Mouse (Mus musculus): Measurements from ENCODE around the gene Nptx1.

DNA sequence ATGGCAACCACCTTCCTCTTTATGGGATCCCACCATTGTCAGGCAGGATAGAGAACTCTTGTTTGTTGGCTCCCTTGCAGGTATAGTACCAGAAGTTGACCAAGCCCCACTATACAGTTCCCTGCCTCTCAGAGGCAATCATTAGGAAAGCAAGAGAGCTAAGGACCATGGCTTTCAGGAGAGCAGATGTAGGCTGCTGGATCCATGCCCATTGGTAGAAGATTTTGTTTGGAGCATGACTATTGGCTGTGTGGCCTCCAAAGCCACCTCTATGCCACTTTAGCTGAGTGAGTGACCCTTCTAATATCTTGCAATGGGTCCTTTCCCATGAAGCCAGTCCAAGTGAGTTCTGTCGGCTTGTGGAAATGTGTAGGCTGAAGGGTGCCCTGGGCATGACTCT is 28.2 kb downstream of the Nptx1 start:
- TF ChIP-seq CTCF (IDR thresholded peaks at IDR 0.05; ENCODE audit: borderline replicate concordance, extremely low read depth, insufficient read depth, insufficient read length) (no peak), POLR2A (IDR thresholded peaks at IDR 0.05; ENCODE audit: borderline replicate concordance, extremely low read depth, insufficient read depth, insufficient read length, poor library complexity, severe bottlenecking) (no peak)
